Mouse (Mus musculus): ENCODE measurements around the gene Cntnap2.

DNA sequence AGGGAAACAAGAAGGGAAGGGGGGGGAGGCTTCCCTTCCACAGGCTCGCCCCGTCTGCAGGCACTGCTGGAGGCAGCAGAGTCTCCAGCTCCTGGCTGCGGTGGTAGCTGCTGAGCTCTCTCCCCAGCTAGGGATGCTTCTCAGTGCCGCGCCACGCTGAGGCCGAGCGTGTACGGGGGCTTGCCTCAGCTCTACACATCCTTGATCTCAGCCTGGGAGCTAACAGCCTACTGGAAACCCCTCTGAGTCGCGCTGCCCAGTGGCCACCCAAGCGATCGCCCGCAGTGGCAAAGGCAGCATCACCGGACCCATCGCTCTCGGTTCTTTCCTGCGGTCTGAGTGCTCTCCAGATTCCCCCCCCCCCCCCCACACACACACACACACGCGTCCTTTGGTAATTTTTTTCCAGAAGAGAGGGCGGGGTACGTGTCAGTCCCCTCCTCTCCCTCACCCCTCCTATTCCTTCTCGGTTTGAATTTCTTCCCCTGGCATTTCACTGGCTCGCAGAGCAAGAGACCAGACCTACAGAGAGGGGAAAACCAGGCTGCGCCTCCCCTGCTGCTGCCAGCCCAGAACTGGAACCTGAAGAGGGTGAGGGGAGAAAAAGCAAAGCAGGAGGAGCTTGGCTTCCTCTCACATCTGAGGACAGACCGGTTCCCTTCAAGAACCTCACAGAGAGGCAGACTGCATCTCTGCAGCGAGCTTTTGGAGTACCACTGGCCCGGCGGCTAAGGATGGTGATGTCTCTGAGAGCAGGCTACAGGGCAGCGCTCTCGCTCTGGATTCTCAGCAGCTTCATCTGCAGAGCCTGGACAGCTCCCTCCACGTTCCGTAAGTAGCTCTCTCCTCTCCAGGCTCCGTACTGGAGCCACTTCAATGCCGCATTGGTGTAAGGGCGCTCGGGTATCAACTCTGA, 657 bp downstream of the Cntnap2 start:
- no peak for TF ChIP-seq CTCF (IDR thresholded peaks at IDR 0.05)
- no peak for TF ChIP-seq POLR2A (IDR thresholded peaks at IDR 0.05; ENCODE audit: insufficient read depth, low read depth, low read length)
- TF ChIP-seq EP300 (IDR thresholded peaks at IDR 0.05; ENCODE audit: insufficient read depth, low read depth, low read length) = no peak

Measured in heart, adult 2 months (tissue).